Mouse (Mus musculus) spleen, embryonic (tissue): ENCODE measurements around the gene Brinp1.

Experiments used
- CTCF ChIA-PET: fragments of 350-600 bp; sonication (Branson Sonifier 250); formaldehyde crosslinking; loops from one replicate; lab custom pipeline; 2022; lab: Charles Lee

The Brinp1 gene

GRCm38 (mm10) chr4:68954322-68954901 is at the start of gene Brinp1:
Gene Brinp1 (minus strand): TSS chr4:68954397.
- CTCF ChIA-PET = no interaction called here

DNA sequence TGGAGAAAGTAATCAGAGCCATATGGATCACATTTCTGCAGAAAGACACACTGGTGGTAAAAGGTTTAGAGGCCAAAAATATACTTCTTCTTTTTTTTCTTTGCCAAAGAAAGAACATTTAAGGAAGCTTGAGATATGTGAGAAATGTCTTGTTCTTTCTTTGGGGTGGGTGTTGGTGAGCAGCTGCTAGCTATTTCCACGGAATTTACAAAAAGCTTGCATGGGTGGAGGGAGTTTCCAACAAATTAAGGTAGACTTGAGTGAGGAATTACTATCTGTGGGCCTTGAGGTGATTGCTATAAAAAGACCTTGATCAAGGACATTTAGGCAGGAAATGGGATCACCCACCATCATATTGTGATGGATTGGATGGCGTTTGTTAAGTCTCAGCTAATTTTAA is 3.1 kb upstream of the Brinp1 start:
- CTCF ChIA-PET = no interaction called here

GRCm38 (mm10) chr4:68955621-68956020 is 1.4 kb upstream of the Brinp1 start:
- CTCF ChIA-PET = no interaction called here

- CTCF ChIA-PET = no interaction called here
These were observed 403 bp downstream of the Brinp1 start for GRCm38 (mm10) chr4:68953667-68954321.

- CTCF ChIA-PET = no interaction called here
These were observed 1.1 kb downstream of the Brinp1 start for GRCm38 (mm10) chr4:68953131-68953551.

DNA sequence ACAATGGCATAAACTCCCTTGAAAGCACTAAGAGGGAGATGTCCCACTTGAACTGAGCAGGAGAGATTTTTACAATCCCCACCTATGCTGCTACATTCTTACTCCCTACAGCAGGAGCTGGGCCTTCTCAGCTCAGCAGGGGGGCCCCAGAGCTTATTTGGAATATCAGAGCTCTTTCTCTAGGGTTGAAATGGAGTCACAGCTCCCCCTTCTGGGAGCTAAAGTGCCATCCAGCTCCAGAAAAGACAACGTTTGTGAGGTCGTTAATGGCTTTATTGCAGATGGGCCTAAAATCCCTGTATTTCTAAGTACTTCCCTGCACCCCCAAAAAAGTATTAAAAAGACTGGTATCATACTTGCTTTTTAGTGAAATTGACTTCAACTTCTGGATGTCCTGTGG is 3.6 kb downstream of the Brinp1 start:
- CTCF ChIA-PET = no interaction called here

- CTCF ChIA-PET = no interaction called here
These were observed 11.3 kb downstream of the Brinp1 start for GRCm38 (mm10) chr4:68942938-68943337.

DNA sequence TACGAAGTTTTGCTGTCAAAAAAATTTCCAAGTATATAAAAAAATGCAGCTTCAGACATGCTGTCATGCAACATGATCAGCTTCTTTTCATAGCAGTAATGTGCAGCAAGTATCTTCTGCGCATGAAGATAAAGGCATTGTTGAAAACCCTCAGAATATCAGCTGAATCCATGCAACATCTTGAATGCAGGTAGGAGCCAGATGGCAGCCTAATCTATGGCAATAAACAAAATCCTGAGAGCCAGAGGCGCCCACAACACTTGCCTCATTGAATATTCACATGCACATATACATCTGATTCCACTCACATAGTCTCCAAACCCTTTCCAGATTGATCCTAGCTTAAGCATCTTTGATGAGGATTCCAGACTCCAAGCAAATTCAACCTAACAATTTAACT is 24.2 kb downstream of the Brinp1 start:
- CTCF ChIA-PET = no interaction called here

- CTCF ChIA-PET = no interaction called here
These were observed 28.1 kb downstream of the Brinp1 start for GRCm38 (mm10) chr4:68926091-68926490.

GRCm38 (mm10) chr4:68922944-68923343 is 31.3 kb downstream of the Brinp1 start:
- CTCF ChIA-PET = no interaction called here

- CTCF ChIA-PET = no interaction called here
These were observed 31.7 kb downstream of the Brinp1 start for GRCm38 (mm10) chr4:68922504-68922903.

- CTCF ChIA-PET = no interaction called here
These were observed 34.1 kb downstream of the Brinp1 start for GRCm38 (mm10) chr4:68920127-68920526.

DNA sequence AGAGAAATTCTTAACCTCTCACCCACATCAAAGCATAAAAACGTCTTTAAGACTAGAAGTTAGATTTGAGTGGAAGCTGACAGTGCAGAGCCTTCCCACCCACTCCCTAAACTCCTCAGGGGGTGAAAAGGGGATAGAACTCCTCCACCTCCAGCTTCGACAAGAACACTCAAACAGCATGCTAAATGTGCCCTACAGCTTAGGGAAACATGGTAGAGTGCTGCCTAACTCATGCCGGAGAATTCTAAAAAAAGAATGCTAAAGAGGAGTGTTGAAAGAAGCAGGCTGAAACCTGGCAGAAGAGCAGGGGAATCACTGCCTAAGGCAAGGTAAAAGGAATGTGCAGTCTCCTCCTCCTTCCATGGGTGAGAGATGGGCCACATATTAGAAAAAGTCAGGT is 43.3 kb downstream of the Brinp1 start:
- CTCF ChIA-PET = no interaction called here

- CTCF ChIA-PET = no interaction called here
These were observed 47.6 kb downstream of the Brinp1 start for GRCm38 (mm10) chr4:68906417-68907210.

GRCm38 (mm10) chr4:68890526-68890925 is 63.7 kb downstream of the Brinp1 start:
- CTCF ChIA-PET = no interaction called here

- CTCF ChIA-PET = no interaction called here
These were observed 67.9 kb downstream of the Brinp1 start for GRCm38 (mm10) chr4:68886276-68886675.

GRCm38 (mm10) chr4:68872028-68872427 is 82.2 kb downstream of the Brinp1 start:
- CTCF ChIA-PET = no interaction called here

- CTCF ChIA-PET = no interaction called here
These were observed 88.9 kb downstream of the Brinp1 start for GRCm38 (mm10) chr4:68865135-68865767.

GRCm38 (mm10) chr4:68864668-68865067 is 89.5 kb downstream of the Brinp1 start:
- CTCF ChIA-PET = no interaction called here

- CTCF ChIA-PET = no interaction called here
These were observed 97.3 kb downstream of the Brinp1 start for GRCm38 (mm10) chr4:68856868-68857267.

- CTCF ChIA-PET = no interaction called here
These were observed 104.5 kb downstream of the Brinp1 start for GRCm38 (mm10) chr4:68849671-68850070.

GRCm38 (mm10) chr4:68846976-68847375 is 107.2 kb downstream of the Brinp1 start:
- CTCF ChIA-PET = no interaction called here
